Mouse (Mus musculus) neural tube, embryonic 14.5 days (tissue): ENCODE results near the gene Card10. TPM values are rescaled to one million over a fixed set of nuclear protein-coding genes. Genes with fewer than 3 reads are reported as not detected.

ENCODE experiments used
- ATAC-seq: fragments of 200-750 bp; cut with Nextera tagmentation; 2 replicates; pipeline ENCODE4 v1.8.0; 2017; ENCODE audit warnings: low read depth, mild to moderate bottlenecking, moderate TSS enrichment, moderate library complexity
- H3K27ac ChIP-seq: fragments of 300-500 bp; sonication (generic); 2 replicates; pipeline ENCODE4 v1.5.1; 2014; ENCODE audit warnings: low read depth, mild to moderate bottlenecking, control low read depth, low read length, moderate library complexity, mixed read lengths
- H3K27me3 ChIP-seq: fragments of 300-500 bp; sonication (generic); 2 replicates; pipeline ENCODE4 v1.6.1; 2014; ENCODE audit warnings: low read length; ENCODE audit not compliant: control insufficient read depth, insufficient read depth
- H3K36me3 ChIP-seq: fragments of 300-500 bp; sonication (generic); 2 replicates; pipeline ENCODE4 v1.6.1; 2014; ENCODE audit warnings: low read length, mixed read lengths; ENCODE audit not compliant: control insufficient read depth, insufficient read depth
- H3K4me1 ChIP-seq: fragments of 300-500 bp; sonication (generic); 2 replicates; pipeline ENCODE4 v1.6.1; 2014; ENCODE audit warnings: low read length; ENCODE audit not compliant: control insufficient read depth, insufficient read depth
- H3K4me2 ChIP-seq: fragments of 300-500 bp; sonication (generic); 2 replicates; pipeline ENCODE4 v1.6.1; 2014; ENCODE audit warnings: mild to moderate bottlenecking, low read depth, low read length, control low read depth
- H3K4me3 ChIP-seq: fragments of 300-500 bp; sonication (generic); 2 replicates; pipeline ENCODE4 v1.5.1; 2014; ENCODE audit warnings: low read depth, low read length, control low read depth, mixed read lengths
- H3K9ac ChIP-seq: fragments of 300-500 bp; sonication (generic); replicated peaks from 2 replicates; pipeline ENCODE4 v1.6.1; 2014; ENCODE audit warnings: low read depth, mild to moderate bottlenecking, control low read depth, low read length, mixed read lengths
- H3K9me3 ChIP-seq: fragments of 300-500 bp; sonication (generic); 2 replicates; pipeline ENCODE4 v1.6.1; 2016; ENCODE audit warnings: low read length; ENCODE audit not compliant: control insufficient read depth
- WGBS: fragments of 180-500 bp; shearing (Covaris S2); extraction: QIAGEN DNeasy Blood & Tissue Kit; methylation state at CpG from one replicate; pipeline ENCODE4 v1.1.7; 2014; 5-methylcytosine and 5-hydroxymethylcytosine counted together
- polyA plus RNA-seq: library from polyadenylated mRNA; unstranded; fragments of >200 nt; fragmentation: Nextera tagmentation; extraction: Ambion mirVana; gene quantifications from 2 replicates; pipeline ENCODE4 v1.2.1, GENCODE M21; 2014

Card10 gene
- polyA plus RNA-seq, 1 experiment from 2014 or later, result 1.8 TPM

- peak within 1 kb of the TSS; percentile 41 for H3K4me2 ChIP-seq
- ATAC-seq, result peak; percentile 72
- 5% methylated on average over 11 of the region's 11 CpGs for WGBS
- H3K4me3 ChIP-seq, result peak within 1 kb of the TSS; percentile 18
- H3K4me1 ChIP-seq, result peaks cover 16% of the 10 kb centered on the region
- no peaks in the 10 kb centered on the region for H3K36me3 ChIP-seq
- H3K27me3 ChIP-seq, result no peaks in the 10 kb centered on the region
- H3K27ac ChIP-seq, result peak within 1 kb of the TSS; percentile 75
- no peak within 1 kb of the TSS; the same call in 1 of the 2 replicates for H3K9ac ChIP-seq
- no peaks in the 10 kb centered on the region for H3K9me3 ChIP-seq
Observed at GRCm38 (mm10) chr15:78773290-78773729, 29.5 kb downstream of the Card10 start, which contains the start of gene Mfng. Gene Mfng (minus strand): TSS chr15:78773475.

GRCm38 (mm10) chr15:78772856-78773255 is 30.0 kb downstream of the Card10 start:
- peak overlapping the region; percentile 48; the same call in 1 of the 2 replicates for H3K27ac ChIP-seq
- no peaks in the 10 kb centered on the region for H3K9me3 ChIP-seq
- H3K4me1 ChIP-seq, result peaks cover 16% of the 10 kb centered on the region
- H3K27me3 ChIP-seq, result no peaks in the 10 kb centered on the region
- no peaks in the 10 kb centered on the region for H3K36me3 ChIP-seq
- 39% methylated on average over 14 of the region's 14 CpGs for WGBS
- H3K4me2 ChIP-seq, result peak overlapping the region; percentile 41
- H3K4me3 ChIP-seq, result peak overlapping the region; percentile 18
- no peak for ATAC-seq
- no peak overlapping the region; the same call in 1 of the 2 replicates for H3K9ac ChIP-seq

- H3K27me3 ChIP-seq, result no peaks in the 10 kb centered on the region
- ATAC-seq, result no peak
- H3K4me1 ChIP-seq, result peaks cover 19% of the 10 kb centered on the region
- peak overlapping the region; percentile 18 for H3K4me3 ChIP-seq
- peak overlapping the region; percentile 41 for H3K4me2 ChIP-seq
- no peak overlapping the region for H3K9ac ChIP-seq
- no peaks in the 10 kb centered on the region for H3K9me3 ChIP-seq
- H3K36me3 ChIP-seq, result no peaks in the 10 kb centered on the region
- 51% methylated on average over 4 of the region's 4 CpGs for WGBS
- H3K27ac ChIP-seq, result no peak overlapping the region
Observed at GRCm38 (mm10) chr15:78772368-78772763, 30.5 kb downstream of the Card10 start.

DNA sequence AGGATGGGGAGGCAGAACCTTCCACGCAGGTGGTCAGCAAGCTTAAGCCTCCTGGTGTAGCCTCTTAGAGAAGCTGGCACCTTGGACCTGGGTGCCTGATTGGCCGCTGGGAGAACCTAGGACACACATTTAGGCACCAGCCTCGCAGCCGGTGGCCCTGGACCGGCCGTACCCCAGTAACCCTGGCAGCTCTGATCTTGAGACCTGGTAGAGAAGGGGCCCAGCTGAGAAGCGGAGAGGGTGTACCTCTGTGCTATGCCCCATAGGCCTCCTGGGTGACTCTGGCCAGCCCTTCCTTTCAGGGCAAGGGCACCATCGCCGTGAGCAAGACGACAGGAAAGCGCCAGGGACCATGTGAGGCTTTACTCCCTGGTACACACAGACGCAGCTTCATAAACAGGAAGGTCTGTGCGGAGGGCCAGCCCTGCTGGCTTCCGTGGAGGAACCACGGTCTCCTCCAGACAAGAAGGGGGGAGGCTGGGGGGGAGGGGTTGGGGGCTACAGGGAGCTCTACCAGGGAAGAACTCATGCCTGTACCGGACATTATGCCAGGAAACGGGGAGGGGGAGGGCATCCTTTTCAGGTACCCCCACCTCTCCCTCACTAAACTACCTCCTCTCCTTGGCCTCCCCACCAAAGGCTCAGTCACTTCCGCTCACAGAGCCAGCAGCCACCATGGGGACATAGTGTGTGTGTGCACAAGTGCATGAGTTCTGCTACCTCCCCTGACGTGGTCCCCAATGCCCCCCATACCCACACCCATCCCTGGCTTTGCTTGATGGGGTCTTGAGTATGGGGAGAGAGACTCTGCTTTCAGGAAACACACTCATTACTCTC is 31.1 kb downstream of the Card10 start:
- Histone ChIP-seq H3K4me1 (peaks cover 19% of the 10 kb centered on the region), H3K9me3 (no peaks in the 10 kb centered on the region), H3K27ac (peak overlapping the region; percentile 53), H3K4me2 (peak overlapping the region; percentile 35), H3K36me3 (no peaks in the 10 kb centered on the region), H3K4me3 (peak overlapping the region; percentile 10; the same call in 1 of the 2 replicates), H3K9ac (peak overlapping the region; percentile 32), H3K27me3 (no peaks in the 10 kb centered on the region)
- ATAC-seq, result no peak
- 50% methylated on average over 18 of the region's 19 CpGs for WGBS

GRCm38 (mm10) chr15:78770983-78771355 is 31.9 kb downstream of the Card10 start:
- no peak overlapping the region; the same call in 1 of the 2 replicates for H3K4me3 ChIP-seq
- WGBS, result 5% methylated on average over 5 of the region's 5 CpGs
- no peaks in the 10 kb centered on the region for H3K27me3 ChIP-seq
- H3K4me2 ChIP-seq, result peak overlapping the region; percentile 35
- H3K9ac ChIP-seq, result no peak overlapping the region; the same call in 1 of the 2 replicates
- H3K9me3 ChIP-seq, result no peaks in the 10 kb centered on the region
- H3K4me1 ChIP-seq, result peaks cover 19% of the 10 kb centered on the region
- peak overlapping the region; percentile 73 for H3K27ac ChIP-seq
- peak; percentile 32; the same call in 1 of the 2 replicates for ATAC-seq
- H3K36me3 ChIP-seq, result no peaks in the 10 kb centered on the region

- H3K4me1 ChIP-seq, result peaks cover 19% of the 10 kb centered on the region
- peak overlapping the region; percentile 73 for H3K27ac ChIP-seq
- H3K4me2 ChIP-seq, result peak overlapping the region; percentile 22; the same call in 1 of the 2 replicates
- WGBS, result 23% methylated on average over 9 of the region's 9 CpGs
- no peak overlapping the region for H3K9ac ChIP-seq
- H3K4me3 ChIP-seq, result 0 out of 2 replicates have a peak overlapping the region, but pooled peaks have one; percentile 9
- H3K36me3 ChIP-seq, result no peaks in the 10 kb centered on the region
- no peaks in the 10 kb centered on the region for H3K9me3 ChIP-seq
- H3K27me3 ChIP-seq, result no peaks in the 10 kb centered on the region
- no peak for ATAC-seq
Observed at GRCm38 (mm10) chr15:78770234-78770982, 32.4 kb downstream of the Card10 start.

DNA sequence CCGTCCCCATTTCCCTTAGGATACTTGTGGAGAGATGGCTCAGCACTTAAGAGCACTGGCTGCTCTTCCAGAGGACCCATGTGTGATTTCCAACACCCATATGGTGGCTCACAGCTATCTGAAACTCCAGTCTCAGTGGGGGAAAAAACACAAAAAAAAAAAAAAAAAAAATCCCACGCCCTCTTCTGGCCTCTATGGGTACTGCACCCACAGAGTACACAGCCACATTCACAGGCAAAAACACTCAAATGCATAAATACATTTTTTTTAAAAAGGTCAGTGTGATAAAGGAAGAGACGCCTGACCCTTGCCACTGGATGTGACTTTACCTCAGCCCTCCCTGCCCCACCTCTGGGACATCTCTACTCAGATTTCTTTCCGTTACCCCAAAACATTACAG is 33.8 kb downstream of the Card10 start:
- Histone ChIP-seq H3K36me3 (no peaks in the 10 kb centered on the region), H3K9ac (no peak overlapping the region), H3K4me3 (no peak overlapping the region), H3K27me3 (no peaks in the 10 kb centered on the region), H3K4me1 (peaks cover 19% of the 10 kb centered on the region), H3K27ac (no peak overlapping the region), H3K9me3 (no peaks in the 10 kb centered on the region), H3K4me2 (no peak overlapping the region)
- ATAC-seq, result no peak
- WGBS, result 86% methylated on average over 4 of the region's 4 CpGs

- WGBS, result 80% methylated on average over 5 of the region's 5 CpGs
- no peak overlapping the region for H3K4me3 ChIP-seq
- ATAC-seq, result no peak
- no peak overlapping the region for H3K4me2 ChIP-seq
- no peaks in the 10 kb centered on the region for H3K9me3 ChIP-seq
- no peak overlapping the region for H3K9ac ChIP-seq
- no peaks in the 10 kb centered on the region for H3K27me3 ChIP-seq
- H3K36me3 ChIP-seq, result no peaks in the 10 kb centered on the region
- no peak overlapping the region for H3K27ac ChIP-seq
- H3K4me1 ChIP-seq, result peaks cover 5% of the 10 kb centered on the region; the same call in 1 of the 2 replicates
Observed at GRCm38 (mm10) chr15:78763704-78764103, 39.1 kb downstream of the Card10 start.
